Mouse (Mus musculus): ENCODE measurements at regions not wholly inside any gene's neighbourhood (a gene's known extent, or its start where the extent isn't known, plus 50 kb on each side); places are given as distances from the start of the nearest gene placed in this dataset.
"Not testable (repeated sequence)": the region's sequence is repeated elsewhere in the genome, so short reads cannot be mapped to it uniquely, and the experiment has no call there.

DNA sequence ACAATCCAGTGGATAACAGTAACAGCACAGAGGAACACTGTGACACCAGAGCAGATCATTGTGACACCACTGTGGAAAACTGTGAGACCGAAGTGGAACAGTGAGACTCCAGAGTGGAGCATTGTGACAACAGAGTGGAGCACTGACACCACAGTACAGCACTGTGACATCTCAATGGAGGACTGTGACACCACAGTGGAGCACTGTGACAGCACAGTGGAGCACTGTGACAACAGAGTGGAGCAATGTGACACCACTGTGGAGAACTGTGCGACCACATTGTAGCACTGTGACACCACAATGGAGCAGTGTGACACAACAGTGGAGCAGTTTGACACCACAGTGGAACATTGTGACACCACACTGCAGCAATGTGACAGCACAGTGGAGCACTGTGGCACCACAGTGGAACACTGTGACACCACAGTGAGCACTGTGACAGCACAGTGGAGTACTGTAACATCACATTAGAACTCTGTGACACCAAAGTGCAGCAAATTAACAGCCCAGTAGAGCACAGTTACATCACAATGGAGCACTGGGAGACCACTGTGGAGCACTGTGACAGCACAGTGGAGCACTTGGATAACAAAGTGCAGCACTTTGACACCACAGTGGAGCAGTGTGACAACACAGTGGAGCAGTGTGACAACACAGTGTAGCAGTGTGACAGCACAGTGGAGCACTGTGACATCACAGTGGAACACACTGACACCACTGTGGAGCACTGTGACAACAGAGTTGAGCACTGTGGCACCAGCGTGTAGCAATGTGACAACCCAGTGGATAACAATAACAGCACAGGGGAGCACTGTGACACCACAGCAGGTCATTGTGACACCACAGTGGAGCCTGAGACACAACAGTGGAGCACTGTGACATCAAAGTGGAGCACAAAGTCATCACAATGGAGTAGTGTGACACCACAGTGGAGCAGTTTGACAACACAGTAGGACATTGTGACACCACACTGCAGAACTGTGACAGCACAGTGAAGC is 84.9 kb upstream of the Vmn1r2 start:
- Histone ChIP-seq H3K27ac (replicated peaks; ENCODE audit: low read depth, low read length) (no peak overlapping the region), H3K4me2 (ENCODE audit: low read depth, low read length) (no peak overlapping the region), H3K4me1 (ENCODE audit: control insufficient read depth, insufficient read depth, low read length) (no peaks in the 10 kb centered on the region), H3K9ac (replicated peaks; ENCODE audit: low read length) (no peak overlapping the region), H3K9me3 (replicated peaks; ENCODE audit: control insufficient read depth, low read length) (peaks cover 71% of the 10 kb centered on the region), H3K36me3 (replicated peaks; ENCODE audit: control insufficient read depth, insufficient read depth, low read depth, low read length) (peaks cover 5% of the 10 kb centered on the region), H3K27me3 (ENCODE audit: control insufficient read depth, insufficient read depth, low read length) (no peaks in the 10 kb centered on the region), H3K4me3 (ENCODE audit: low read depth, low read length) (no peak overlapping the region)
- DNase-seq (ENCODE audit: low spot score) (peak; percentile 0), ATAC-seq (replicated peaks; ENCODE audit: insufficient number of reproducible peaks, low FRiP score, low TSS enrichment, low read depth) (peak; percentile 4; the same call in 1 of the 2 replicates)
- WGBS = 76% methylated on average over 3 of the region's 3 CpGs

DNA sequence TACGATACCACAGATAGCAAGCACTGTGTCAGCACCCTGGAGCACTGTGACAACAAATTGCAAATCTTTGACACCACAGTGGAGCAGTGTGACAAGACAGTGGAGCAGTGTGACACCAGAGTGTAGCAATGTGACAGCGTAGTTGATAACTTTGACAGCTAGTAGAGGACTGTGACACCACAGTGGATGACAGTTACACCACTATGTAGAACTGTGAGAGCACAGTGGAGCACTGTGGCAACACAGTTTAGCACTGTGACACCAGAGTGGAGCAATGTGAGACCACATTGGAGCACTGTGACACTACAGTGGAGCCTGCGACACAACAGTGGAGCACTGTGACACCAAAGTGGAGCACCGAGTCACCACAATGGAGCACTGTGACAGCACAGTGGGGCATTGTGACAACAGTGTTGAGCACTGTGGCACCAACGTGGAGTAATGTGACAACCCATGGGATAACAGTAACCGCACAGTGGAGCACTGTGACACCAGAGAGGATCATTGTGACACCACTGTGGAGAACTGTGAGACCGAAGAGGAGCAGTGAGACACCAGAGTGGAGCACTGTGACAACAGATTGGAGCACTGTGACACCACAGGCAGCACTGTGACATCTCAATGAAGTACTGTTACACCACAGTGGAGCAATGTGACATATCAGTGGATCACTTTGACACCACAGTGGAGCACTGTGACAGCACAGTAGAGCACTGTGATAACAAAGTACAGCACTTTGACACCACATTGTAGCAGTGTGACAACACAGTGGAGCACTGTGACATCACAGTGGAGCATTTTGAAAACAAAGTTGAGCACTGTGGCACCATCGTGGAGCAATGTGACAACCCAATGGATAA is 83.7 kb upstream of the Vmn1r2 start:
- H3K27me3 ChIP-seq (ENCODE audit: control insufficient read depth, insufficient read depth, low read length) = no peaks in the 10 kb centered on the region
- H3K4me3 ChIP-seq (ENCODE audit: low read depth, low read length) = no peak overlapping the region
- DNase-seq (ENCODE audit: low spot score) = peak; percentile 6
- no peak overlapping the region for H3K27ac ChIP-seq (replicated peaks; ENCODE audit: low read depth, low read length)
- 53% methylated on average over 8 of the region's 8 CpGs for WGBS
- H3K9me3 ChIP-seq (replicated peaks; ENCODE audit: control insufficient read depth, low read length) = peaks cover 71% of the 10 kb centered on the region
- no peak overlapping the region for H3K9ac ChIP-seq (replicated peaks; ENCODE audit: low read length)
- H3K36me3 ChIP-seq (replicated peaks; ENCODE audit: control insufficient read depth, insufficient read depth, low read depth, low read length) = peaks cover 5% of the 10 kb centered on the region
- H3K4me2 ChIP-seq (ENCODE audit: low read depth, low read length) = no peak overlapping the region
- ATAC-seq (replicated peaks; ENCODE audit: insufficient number of reproducible peaks, low FRiP score, low TSS enrichment, low read depth) = peak; percentile 37
- no peaks in the 10 kb centered on the region for H3K4me1 ChIP-seq (ENCODE audit: control insufficient read depth, insufficient read depth, low read length)

DNA sequence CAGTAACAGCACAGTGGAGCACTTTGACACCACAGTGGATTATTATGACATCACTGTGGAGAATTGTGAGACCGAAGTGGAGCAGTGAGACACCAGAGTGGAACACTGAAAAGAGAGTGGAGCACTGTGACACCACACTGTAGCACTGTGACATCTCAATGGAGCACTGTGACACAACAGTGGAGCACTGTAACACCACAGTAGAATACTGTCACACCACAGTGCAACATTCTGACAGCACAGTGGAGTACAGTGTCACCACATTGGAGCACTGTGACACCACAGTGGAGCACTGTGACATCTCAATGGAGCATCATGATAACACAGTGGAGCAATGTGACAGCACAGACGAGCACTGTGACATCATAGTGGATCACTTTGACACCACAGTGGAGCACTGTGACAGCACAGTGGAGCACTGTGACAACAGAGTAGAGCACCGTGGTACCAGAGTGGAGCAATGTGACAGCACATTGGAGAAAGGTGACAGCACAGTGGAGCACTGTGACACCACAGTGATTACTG is 83.0 kb upstream of the Vmn1r2 start:
- Histone ChIP-seq H3K9ac (replicated peaks; ENCODE audit: low read length) (no peak overlapping the region), H3K4me2 (ENCODE audit: low read depth, low read length) (no peak overlapping the region), H3K4me1 (ENCODE audit: control insufficient read depth, insufficient read depth, low read length) (no peaks in the 10 kb centered on the region), H3K36me3 (replicated peaks; ENCODE audit: control insufficient read depth, insufficient read depth, low read depth, low read length) (peaks cover 5% of the 10 kb centered on the region), H3K9me3 (replicated peaks; ENCODE audit: control insufficient read depth, low read length) (peaks cover 70% of the 10 kb centered on the region), H3K4me3 (ENCODE audit: low read depth, low read length) (no peak overlapping the region), H3K27me3 (ENCODE audit: control insufficient read depth, insufficient read depth, low read length) (no peaks in the 10 kb centered on the region), H3K27ac (replicated peaks; ENCODE audit: low read depth, low read length) (no peak overlapping the region)
- 0 out of 2 replicates have a peak, but pooled peaks have one; percentile 14 for ATAC-seq (replicated peaks; ENCODE audit: insufficient number of reproducible peaks, low FRiP score, low TSS enrichment, low read depth)
- 71% methylated on average over 3 of the region's 3 CpGs for WGBS
- no peak for DNase-seq (ENCODE audit: low spot score)

DNA sequence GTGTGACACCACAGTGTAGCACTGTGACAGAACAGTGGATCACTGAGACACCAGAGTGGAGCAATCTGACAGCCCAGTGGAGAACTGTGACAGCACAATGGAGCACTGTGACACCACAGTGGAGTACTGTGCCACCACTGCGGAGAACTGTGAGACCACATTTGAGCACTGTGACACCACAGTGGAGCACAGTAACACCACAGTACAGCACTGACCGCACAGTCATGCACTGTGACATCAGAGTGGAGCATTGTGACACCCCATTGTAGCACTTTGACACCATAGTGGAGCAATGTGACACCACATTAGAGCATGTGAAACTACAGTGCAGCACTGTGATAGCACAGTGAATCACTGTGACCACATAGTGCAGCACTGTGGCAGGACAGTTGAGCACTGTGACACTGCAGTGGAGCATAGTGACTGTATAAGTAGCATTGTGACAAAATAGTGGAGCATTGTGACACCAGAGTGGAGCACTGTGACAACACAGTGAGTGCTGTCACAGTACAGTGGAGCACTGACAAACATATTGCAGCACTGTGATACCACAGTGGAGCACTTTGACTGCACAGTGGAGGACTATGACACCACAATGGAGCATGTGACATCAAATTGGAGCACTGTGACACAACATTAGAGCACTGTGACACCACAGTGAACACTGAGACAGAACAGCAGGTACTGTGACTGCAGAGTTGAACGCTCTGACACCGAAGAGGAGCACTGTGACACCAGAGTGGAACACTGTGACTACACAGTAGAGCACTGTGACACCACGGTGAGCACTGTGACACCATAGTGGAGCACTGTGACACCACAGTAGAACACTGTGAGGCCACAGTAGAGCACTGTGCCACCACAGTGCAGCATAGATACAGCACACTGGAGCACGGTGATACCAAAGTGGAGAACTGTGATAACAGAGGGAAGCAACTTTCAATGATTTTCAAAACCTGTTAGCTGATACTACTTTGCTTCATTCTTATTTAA is 81.4 kb upstream of the Vmn1r2 start:
- Histone ChIP-seq H3K9me3 (replicated peaks; ENCODE audit: control insufficient read depth, low read length) (peaks cover 61% of the 10 kb centered on the region), H3K27ac (replicated peaks; ENCODE audit: low read depth, low read length) (no peak overlapping the region), H3K9ac (replicated peaks; ENCODE audit: low read length) (no peak overlapping the region), H3K36me3 (replicated peaks; ENCODE audit: control insufficient read depth, insufficient read depth, low read depth, low read length) (peaks cover 5% of the 10 kb centered on the region), H3K4me1 (ENCODE audit: control insufficient read depth, insufficient read depth, low read length) (no peaks in the 10 kb centered on the region), H3K4me3 (ENCODE audit: low read depth, low read length) (no peak overlapping the region), H3K4me2 (ENCODE audit: low read depth, low read length) (no peak overlapping the region), H3K27me3 (ENCODE audit: control insufficient read depth, insufficient read depth, low read length) (no peaks in the 10 kb centered on the region)
- ATAC-seq (replicated peaks; ENCODE audit: insufficient number of reproducible peaks, low FRiP score, low TSS enrichment, low read depth) (no peak), DNase-seq (ENCODE audit: low spot score) (peak; percentile 2)
- 68% methylated on average over 6 of the region's 6 CpGs for WGBS

DNA sequence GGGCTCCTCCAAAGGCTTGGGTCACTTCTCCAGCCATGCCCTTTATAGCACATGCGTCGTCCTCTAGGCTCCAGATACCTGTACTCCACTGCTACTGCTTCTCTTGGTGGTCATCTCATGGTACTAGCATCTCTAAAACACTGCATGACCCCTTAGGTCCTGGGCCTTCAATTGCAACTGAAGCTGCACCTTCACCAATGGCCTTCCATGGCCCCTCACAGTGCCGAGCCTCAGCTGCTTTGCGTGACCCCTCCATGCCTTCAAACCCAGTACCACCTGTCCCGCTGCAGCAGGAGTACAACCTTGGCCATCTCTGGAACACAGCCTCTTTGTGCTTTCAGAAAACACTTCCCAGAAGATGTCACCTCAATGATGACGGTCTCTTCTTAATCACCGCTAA is 79.5 kb upstream of the Vmn1r2 start:
- H3K4me2 ChIP-seq (ENCODE audit: low read depth, low read length); H3K4me1 ChIP-seq (ENCODE audit: control insufficient read depth, insufficient read depth, low read length); H3K36me3 ChIP-seq (replicated peaks; ENCODE audit: control insufficient read depth, insufficient read depth, low read depth, low read length); H3K4me3 ChIP-seq (ENCODE audit: low read depth, low read length); H3K27me3 ChIP-seq (ENCODE audit: control insufficient read depth, insufficient read depth, low read length); H3K9ac ChIP-seq (replicated peaks; ENCODE audit: low read length); H3K27ac ChIP-seq (replicated peaks; ENCODE audit: low read depth, low read length); ATAC-seq (replicated peaks; ENCODE audit: insufficient number of reproducible peaks, low FRiP score, low TSS enrichment, low read depth); DNase-seq (ENCODE audit: low spot score): not testable (repeated sequence)
- 83% methylated on average over 7 of the region's 7 CpGs for WGBS
- H3K9me3 ChIP-seq (replicated peaks; ENCODE audit: control insufficient read depth, low read length) = peaks cover 45% of the 10 kb centered on the region

DNA sequence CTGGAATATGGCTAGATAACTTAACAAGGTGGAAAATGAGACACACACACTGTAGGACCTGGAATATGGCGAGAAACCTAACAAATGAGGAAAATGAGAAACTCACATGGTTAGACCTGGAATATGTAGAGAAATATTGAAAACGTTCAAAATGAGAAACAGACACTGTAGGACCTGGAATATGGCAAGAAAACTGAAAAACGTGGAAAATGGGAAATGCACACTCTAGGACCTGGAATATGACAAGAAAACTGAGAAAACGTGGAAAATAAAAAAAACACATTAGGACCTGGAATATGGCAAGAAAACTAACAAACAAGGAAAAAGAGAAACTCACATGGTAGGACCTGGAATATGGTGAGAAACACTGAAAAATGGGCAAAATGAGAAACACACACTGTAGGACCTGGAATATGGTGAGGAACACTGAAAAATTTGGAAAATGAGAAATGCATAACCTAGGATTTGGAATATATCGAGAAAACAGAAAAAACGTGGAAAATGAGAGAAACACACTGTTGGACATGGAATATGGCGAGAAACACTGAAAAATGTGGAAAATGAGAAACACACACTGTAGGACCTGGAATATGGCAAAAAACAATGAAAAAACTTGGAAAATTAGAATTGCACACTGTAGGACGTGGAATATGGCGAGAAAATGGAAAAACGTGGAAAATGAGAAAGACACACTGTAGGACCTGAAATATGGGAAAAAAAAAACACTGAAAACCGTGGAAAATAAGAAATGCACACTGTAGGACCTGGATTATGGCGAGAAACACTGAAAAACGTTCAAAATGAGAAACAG is 77.3 kb upstream of the Vmn1r2 start:
- H3K36me3 ChIP-seq (replicated peaks; ENCODE audit: control insufficient read depth, insufficient read depth, low read depth, low read length) = peaks cover 2% of the 10 kb centered on the region; the same call in 1 of the 2 replicates
- peak; percentile 0 for DNase-seq (ENCODE audit: low spot score)
- no peaks in the 10 kb centered on the region for H3K4me1 ChIP-seq (ENCODE audit: control insufficient read depth, insufficient read depth, low read length)
- H3K27me3 ChIP-seq (ENCODE audit: control insufficient read depth, insufficient read depth, low read length) = no peaks in the 10 kb centered on the region
- peak; percentile 50 for ATAC-seq (replicated peaks; ENCODE audit: insufficient number of reproducible peaks, low FRiP score, low TSS enrichment, low read depth)
- peaks cover 23% of the 10 kb centered on the region for H3K9me3 ChIP-seq (replicated peaks; ENCODE audit: control insufficient read depth, low read length)
- no peak overlapping the region for H3K4me2 ChIP-seq (ENCODE audit: low read depth, low read length)
- no peak overlapping the region for H3K27ac ChIP-seq (replicated peaks; ENCODE audit: low read depth, low read length)
- no peak overlapping the region for H3K9ac ChIP-seq (replicated peaks; ENCODE audit: low read length)
- 0 out of 2 replicates have a peak overlapping the region, but pooled peaks have one; percentile 3 for H3K4me3 ChIP-seq (ENCODE audit: low read depth, low read length)
- WGBS = 65% methylated on average over 13 of the region's 13 CpGs
